Mouse (Mus musculus): ENCODE results near the gene Olfr1395.

GRCm38 (mm10) chr11:49101500-49101899, 40.6 kb upstream of the Olfr1395 start:
- no peak for TF ChIP-seq POLR2A (IDR thresholded peaks at IDR 0.05; ENCODE audit: borderline replicate concordance, control insufficient read depth, low read depth, low read length)
- TF ChIP-seq CTCF (IDR thresholded peaks at IDR 0.05; ENCODE audit: control insufficient read depth, insufficient read depth, low read length), result no peak
